Mouse (Mus musculus): ENCODE measurements around the gene Slc7a5. TPM values are rescaled to one million over a fixed set of nuclear protein-coding genes. Genes with fewer than 3 reads are reported as not detected.

Gene Slc7a5
- polyA plus RNA-seq, 1 experiment from 2014 or later = 11.6 TPM

DNA sequence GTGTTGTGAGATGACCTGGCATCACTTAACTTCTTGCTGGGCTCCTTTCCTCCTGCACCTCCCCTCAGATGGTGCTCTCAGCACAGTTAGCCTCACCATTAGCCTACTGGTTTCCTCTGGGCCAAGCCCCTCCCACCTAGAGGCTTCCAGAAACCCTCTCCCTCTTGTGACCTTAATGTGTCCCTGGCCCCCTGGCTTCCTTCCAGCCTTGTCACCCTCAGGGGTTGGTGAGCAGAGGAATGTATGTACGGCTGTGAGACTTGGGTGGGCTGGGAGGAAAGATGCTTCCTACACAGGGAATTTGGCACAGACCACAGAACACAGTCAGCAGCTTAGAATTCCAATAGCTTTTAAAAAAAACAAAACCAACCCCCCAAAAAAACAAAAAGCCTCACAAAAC is 26.7 kb downstream of the Slc7a5 start:
- H3K9me3 ChIP-seq (ENCODE audit: control insufficient read depth, low read length) = no peaks in the 10 kb centered on the region
- WGBS = 44% methylated on average over 1 of the region's 1 CpGs

DNA sequence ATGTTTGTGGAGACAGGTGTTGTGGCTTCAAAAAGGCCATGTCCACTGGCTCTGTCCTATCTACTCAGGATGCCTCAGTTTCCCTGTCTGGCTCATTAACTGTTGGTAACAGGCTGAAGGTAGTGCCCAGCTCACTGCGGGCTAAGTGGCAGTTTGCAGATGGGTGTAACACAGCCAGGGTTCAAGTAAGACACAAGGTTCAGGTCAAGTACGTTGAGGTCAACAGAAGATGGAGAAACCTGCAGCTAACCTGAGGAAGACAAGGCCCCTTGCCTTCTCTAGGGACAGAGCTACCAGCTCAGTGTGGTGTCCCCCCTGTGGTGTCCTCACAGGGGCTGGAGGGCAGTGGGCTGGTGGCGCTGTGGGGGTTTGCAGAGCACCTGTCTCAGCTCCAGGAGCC is 27.8 kb downstream of the Slc7a5 start:
- H3K36me3 ChIP-seq (ENCODE audit: control insufficient read depth, insufficient read depth, low read length) = peaks cover 3% of the 10 kb centered on the region; the same call in 1 of the 2 replicates
- no peak overlapping the region for H3K4me3 ChIP-seq (ENCODE audit: low read length)
- no peak overlapping the region for H3K27ac ChIP-seq (ENCODE audit: low read length)
- ATAC-seq = no peak
- 89% methylated on average over 3 of the region's 3 CpGs for WGBS
- H3K4me2 ChIP-seq (ENCODE audit: low read depth, low read length) = no peak overlapping the region
- H3K4me1 ChIP-seq (ENCODE audit: control insufficient read depth, insufficient read depth, low read length) = peaks cover 5% of the 10 kb centered on the region; the same call in 1 of the 2 replicates
- H3K9ac ChIP-seq (ENCODE audit: low read depth, low read length) = no peak overlapping the region
- no peaks in the 10 kb centered on the region for H3K9me3 ChIP-seq (ENCODE audit: control insufficient read depth, low read length)
- no peaks in the 10 kb centered on the region for H3K27me3 ChIP-seq (replicated peaks; ENCODE audit: control insufficient read depth, insufficient read depth, low read length)

More for the DNA sequence above, 26.7 kb downstream of the Slc7a5 start:
- no peak overlapping the region for H3K4me3 ChIP-seq (ENCODE audit: low read length)
- no peak overlapping the region for H3K27ac ChIP-seq (ENCODE audit: low read length)
- H3K27me3 ChIP-seq (replicated peaks; ENCODE audit: control insufficient read depth, insufficient read depth, low read length) = no peaks in the 10 kb centered on the region
- no peak overlapping the region for H3K4me2 ChIP-seq (ENCODE audit: low read depth, low read length)
- peaks cover 9% of the 10 kb centered on the region; the same call in 1 of the 2 replicates for H3K36me3 ChIP-seq (ENCODE audit: control insufficient read depth, insufficient read depth, low read length)
- H3K9ac ChIP-seq (ENCODE audit: low read depth, low read length) = no peak overlapping the region
- no peak for ATAC-seq
- no peaks in the 10 kb centered on the region for H3K4me1 ChIP-seq (ENCODE audit: control insufficient read depth, insufficient read depth, low read length)

DNA sequence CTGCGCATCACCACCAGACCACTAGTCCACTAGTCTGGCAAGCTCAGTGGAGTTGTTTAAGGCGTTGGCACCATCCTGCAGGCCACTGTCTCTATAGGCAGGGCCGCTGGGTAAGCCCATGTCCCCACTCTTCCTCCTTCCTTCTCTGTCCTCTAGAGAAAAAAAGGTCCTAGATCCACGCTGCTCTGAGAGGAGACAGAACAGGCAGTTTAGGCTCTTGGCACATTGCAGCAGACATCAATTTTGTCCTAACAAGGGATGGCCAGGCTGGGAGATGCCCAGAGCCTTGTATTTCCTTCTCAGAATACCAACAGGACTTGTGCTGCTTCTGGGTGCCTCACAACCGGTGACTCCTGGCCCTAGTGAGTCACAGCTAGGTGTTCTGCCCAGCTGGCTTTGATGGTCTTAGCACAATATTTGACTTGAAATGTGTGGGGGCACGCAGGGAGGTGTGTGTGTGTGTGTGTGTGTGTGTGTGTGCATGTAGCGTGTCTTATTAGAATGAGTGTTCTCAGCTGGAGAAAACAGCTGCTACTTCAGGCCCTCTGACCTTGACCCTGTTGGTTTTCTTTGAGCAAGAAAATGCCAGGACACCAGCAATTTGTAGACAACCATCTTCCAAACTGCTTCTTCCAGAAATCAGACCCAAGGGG is 29.5 kb downstream of the Slc7a5 start:
- 81% methylated on average over 7 of the region's 7 CpGs for WGBS
- H3K4me2 ChIP-seq (ENCODE audit: low read depth, low read length) = no peak overlapping the region
- ATAC-seq = no peak
- no peaks in the 10 kb centered on the region for H3K27me3 ChIP-seq (replicated peaks; ENCODE audit: control insufficient read depth, insufficient read depth, low read length)
- no peak overlapping the region for H3K9ac ChIP-seq (ENCODE audit: low read depth, low read length)
- no peak overlapping the region for H3K4me3 ChIP-seq (ENCODE audit: low read length)
- peaks cover 11% of the 10 kb centered on the region for H3K4me1 ChIP-seq (ENCODE audit: control insufficient read depth, insufficient read depth, low read length)
- H3K27ac ChIP-seq (ENCODE audit: low read length) = no peak overlapping the region
- no peaks in the 10 kb centered on the region for H3K36me3 ChIP-seq (ENCODE audit: control insufficient read depth, insufficient read depth, low read length)
- no peaks in the 10 kb centered on the region for H3K9me3 ChIP-seq (ENCODE audit: control insufficient read depth, low read length)

DNA sequence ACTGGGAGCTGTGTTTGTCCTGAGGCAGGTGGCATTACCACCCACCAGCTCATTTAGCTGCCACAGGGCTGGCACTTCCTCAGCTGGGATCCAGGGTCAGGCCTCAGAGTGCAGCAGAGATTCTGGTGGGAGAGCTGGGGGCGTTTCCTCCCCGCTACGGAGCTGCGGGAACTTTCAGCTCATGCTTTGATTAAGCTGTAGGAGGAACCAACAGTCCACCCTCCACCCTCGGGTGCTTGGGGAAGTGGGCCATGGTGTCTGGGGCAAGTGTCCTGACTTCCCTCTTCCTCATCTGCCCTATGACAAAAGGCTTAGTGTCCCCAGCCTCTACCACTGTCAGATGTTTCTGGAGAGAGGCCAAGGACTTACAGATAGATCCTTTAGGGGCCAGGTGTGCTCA is 30.3 kb downstream of the Slc7a5 start:
- no peak overlapping the region for H3K4me2 ChIP-seq (ENCODE audit: low read depth, low read length)
- H3K9ac ChIP-seq (ENCODE audit: low read depth, low read length) = no peak overlapping the region
- H3K4me1 ChIP-seq (ENCODE audit: control insufficient read depth, insufficient read depth, low read length) = peaks cover 16% of the 10 kb centered on the region
- no peak overlapping the region for H3K4me3 ChIP-seq (ENCODE audit: low read length)
- no peak overlapping the region for H3K27ac ChIP-seq (ENCODE audit: low read length)
- H3K27me3 ChIP-seq (replicated peaks; ENCODE audit: control insufficient read depth, insufficient read depth, low read length) = no peaks in the 10 kb centered on the region
- 69% methylated on average over 5 of the region's 5 CpGs for WGBS
- H3K9me3 ChIP-seq (ENCODE audit: control insufficient read depth, low read length) = no peaks in the 10 kb centered on the region
- no peaks in the 10 kb centered on the region for H3K36me3 ChIP-seq (ENCODE audit: control insufficient read depth, insufficient read depth, low read length)
- no peak for ATAC-seq

DNA sequence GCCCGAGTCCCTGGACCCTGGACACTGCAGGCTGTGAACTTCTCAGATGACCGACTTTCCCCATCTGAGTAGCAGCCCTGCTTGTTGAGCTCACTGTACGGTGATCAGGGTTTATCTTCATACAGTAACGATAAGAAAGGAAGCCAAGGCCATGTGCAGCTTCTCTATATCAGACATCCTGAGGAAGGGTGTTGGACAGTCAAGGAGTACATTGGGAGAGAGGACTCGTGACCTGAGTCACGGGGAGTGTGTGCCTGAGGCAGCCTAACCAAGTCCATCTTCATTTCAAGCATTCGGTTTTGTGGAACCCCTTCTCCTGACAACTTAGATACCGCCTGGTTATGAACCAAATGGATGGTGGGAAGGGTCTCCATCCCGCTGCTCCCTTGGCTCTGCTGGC is 32.0 kb downstream of the Slc7a5 start:
- H3K4me2 ChIP-seq (ENCODE audit: low read depth, low read length) = no peak overlapping the region
- WGBS = 73% methylated on average over 9 of the region's 9 CpGs
- H3K4me1 ChIP-seq (ENCODE audit: control insufficient read depth, insufficient read depth, low read length) = peaks cover 24% of the 10 kb centered on the region
- no peak for ATAC-seq
- no peak overlapping the region for H3K4me3 ChIP-seq (ENCODE audit: low read length)
- no peak overlapping the region for H3K9ac ChIP-seq (ENCODE audit: low read depth, low read length)
- H3K9me3 ChIP-seq (ENCODE audit: control insufficient read depth, low read length) = no peaks in the 10 kb centered on the region
- no peaks in the 10 kb centered on the region for H3K27me3 ChIP-seq (replicated peaks; ENCODE audit: control insufficient read depth, insufficient read depth, low read length)
- H3K27ac ChIP-seq (ENCODE audit: low read length) = no peak overlapping the region
- no peaks in the 10 kb centered on the region for H3K36me3 ChIP-seq (ENCODE audit: control insufficient read depth, insufficient read depth, low read length)

DNA sequence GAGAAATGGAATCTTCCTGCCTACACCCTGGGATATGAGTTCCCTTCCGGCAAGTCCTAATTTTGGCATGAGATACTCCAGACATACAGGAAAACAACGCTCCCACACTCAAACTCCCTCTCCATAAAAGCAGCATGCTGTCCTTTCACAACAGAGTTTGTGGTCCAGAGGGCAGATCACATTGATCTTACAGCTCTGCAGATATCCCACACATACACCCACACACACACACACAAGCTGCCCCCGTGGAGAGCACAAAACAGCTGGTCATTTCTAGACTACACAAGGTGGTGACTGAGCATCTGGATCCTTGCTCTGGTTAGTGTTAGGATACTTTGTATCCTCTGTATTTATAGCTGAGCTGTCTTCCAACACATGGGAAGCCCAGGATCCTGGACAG is 32.4 kb downstream of the Slc7a5 start:
- H3K27ac ChIP-seq (ENCODE audit: low read length) = no peak overlapping the region
- peaks cover 24% of the 10 kb centered on the region for H3K4me1 ChIP-seq (ENCODE audit: control insufficient read depth, insufficient read depth, low read length)
- H3K36me3 ChIP-seq (ENCODE audit: control insufficient read depth, insufficient read depth, low read length) = no peaks in the 10 kb centered on the region
- no peak overlapping the region for H3K9ac ChIP-seq (ENCODE audit: low read depth, low read length)
- 53% methylated on average over 3 of the region's 3 CpGs for WGBS
- no peak overlapping the region for H3K4me3 ChIP-seq (ENCODE audit: low read length)
- H3K9me3 ChIP-seq (ENCODE audit: control insufficient read depth, low read length) = no peaks in the 10 kb centered on the region
- H3K27me3 ChIP-seq (replicated peaks; ENCODE audit: control insufficient read depth, insufficient read depth, low read length) = no peaks in the 10 kb centered on the region
- ATAC-seq = no peak
- no peak overlapping the region for H3K4me2 ChIP-seq (ENCODE audit: low read depth, low read length)

DNA sequence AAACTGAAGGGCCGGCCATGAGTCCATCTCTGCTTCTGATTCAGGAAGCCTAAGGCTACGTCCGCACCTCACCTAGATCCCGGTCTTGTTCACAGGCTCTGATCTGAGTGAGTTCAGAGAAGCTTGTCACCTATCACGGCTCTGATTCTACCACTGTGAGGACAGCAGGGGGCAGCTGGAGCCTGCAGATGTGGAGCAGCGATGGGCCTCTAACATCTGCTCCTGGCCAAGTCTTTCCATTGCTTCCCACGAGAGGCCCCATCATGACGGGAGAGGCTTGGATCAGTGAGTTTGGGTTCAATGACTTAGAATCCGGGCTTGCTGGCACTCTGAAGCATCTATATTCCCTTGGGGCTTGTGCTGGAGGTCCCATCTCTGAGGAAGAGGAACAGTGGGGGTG is 33.5 kb downstream of the Slc7a5 start:
- Histone ChIP-seq H3K27me3 (replicated peaks; ENCODE audit: control insufficient read depth, insufficient read depth, low read length) (no peaks in the 10 kb centered on the region), H3K4me1 (ENCODE audit: control insufficient read depth, insufficient read depth, low read length) (peaks cover 24% of the 10 kb centered on the region), H3K27ac (ENCODE audit: low read length) (no peak overlapping the region), H3K36me3 (ENCODE audit: control insufficient read depth, insufficient read depth, low read length) (no peaks in the 10 kb centered on the region), H3K4me3 (ENCODE audit: low read length) (no peak overlapping the region), H3K4me2 (ENCODE audit: low read depth, low read length) (no peak overlapping the region), H3K9ac (ENCODE audit: low read depth, low read length) (no peak overlapping the region), H3K9me3 (ENCODE audit: control insufficient read depth, low read length) (no peaks in the 10 kb centered on the region)
- 48% methylated on average over 9 of the region's 9 CpGs for WGBS
- peak; percentile 40; the same call in 1 of the 2 replicates for ATAC-seq

DNA sequence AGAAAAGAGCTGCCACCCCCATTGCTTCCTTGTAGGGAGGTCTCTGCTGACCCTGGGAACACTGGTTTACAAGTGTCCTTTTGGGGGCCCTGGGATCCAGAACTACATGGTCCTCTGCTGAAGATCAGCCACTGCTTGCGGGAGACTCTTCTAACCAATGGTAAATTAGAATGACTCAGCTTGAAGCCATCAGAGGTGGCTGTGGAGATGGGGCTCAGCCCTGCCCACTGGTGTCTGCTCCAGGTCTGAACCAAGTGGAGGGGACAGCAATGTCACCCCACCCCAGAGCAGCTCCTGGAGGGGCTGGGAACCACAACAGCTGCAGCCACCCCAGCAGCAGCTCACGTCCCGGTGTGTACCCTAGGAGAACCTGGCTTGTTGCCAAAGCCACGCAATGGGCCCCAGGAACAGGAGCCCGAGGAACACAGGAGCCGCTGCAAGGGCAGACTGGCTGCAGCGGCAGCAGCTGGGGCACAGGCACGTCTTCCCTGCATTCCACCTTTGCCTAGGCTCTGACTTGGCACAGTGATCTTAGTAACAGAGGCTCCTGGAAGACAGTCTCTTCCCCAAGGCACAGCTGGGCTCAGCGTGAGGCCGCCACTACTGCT is 35.6 kb downstream of the Slc7a5 start:
- Histone ChIP-seq H3K4me3 (ENCODE audit: low read length) (no peak overlapping the region), H3K4me1 (ENCODE audit: control insufficient read depth, insufficient read depth, low read length) (peaks cover 24% of the 10 kb centered on the region), H3K4me2 (ENCODE audit: low read depth, low read length) (peak overlapping the region; percentile 32), H3K9ac (ENCODE audit: low read depth, low read length) (peak overlapping the region; percentile 55), H3K27me3 (replicated peaks; ENCODE audit: control insufficient read depth, insufficient read depth, low read length) (no peaks in the 10 kb centered on the region), H3K9me3 (ENCODE audit: control insufficient read depth, low read length) (no peaks in the 10 kb centered on the region), H3K27ac (ENCODE audit: low read length) (peak overlapping the region; percentile 51), H3K36me3 (ENCODE audit: control insufficient read depth, insufficient read depth, low read length) (no peaks in the 10 kb centered on the region)
- ATAC-seq = peak; percentile 82
- whole genome bisulfite sequencing = 18% methylated on average over 10 of the region's 10 CpGs

DNA sequence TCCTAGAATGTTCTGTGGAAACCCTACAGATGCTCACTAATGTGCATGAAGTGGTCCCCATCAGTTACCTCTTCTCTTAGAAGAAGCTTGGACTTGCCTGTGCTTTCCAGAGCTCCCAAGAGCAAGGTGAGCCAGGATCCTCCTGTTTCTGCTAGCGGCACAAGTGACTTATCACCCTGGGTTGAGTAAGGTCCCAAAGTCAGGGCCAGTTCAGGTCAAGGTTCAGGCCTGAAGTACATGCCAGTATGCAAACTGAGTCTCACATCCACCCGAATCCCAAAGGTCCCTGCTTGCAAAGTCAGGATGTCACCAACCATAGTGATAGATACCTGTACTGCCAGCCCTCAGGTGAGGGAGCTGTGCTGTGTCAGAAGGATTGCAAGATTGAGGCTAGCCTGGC is 37.3 kb downstream of the Slc7a5 start:
- 92% methylated on average over 2 of the region's 2 CpGs for WGBS

More for the DNA sequence above, 37.3 kb downstream of the Slc7a5 start:
- H3K9ac ChIP-seq (ENCODE audit: low read depth, low read length) = no peak overlapping the region
- H3K4me3 ChIP-seq (ENCODE audit: low read length) = no peak overlapping the region
- peaks cover 21% of the 10 kb centered on the region for H3K4me1 ChIP-seq (ENCODE audit: control insufficient read depth, insufficient read depth, low read length)
- H3K9me3 ChIP-seq (ENCODE audit: control insufficient read depth, low read length) = no peaks in the 10 kb centered on the region
- no peaks in the 10 kb centered on the region for H3K36me3 ChIP-seq (ENCODE audit: control insufficient read depth, insufficient read depth, low read length)
- no peak overlapping the region for H3K4me2 ChIP-seq (ENCODE audit: low read depth, low read length)
- no peaks in the 10 kb centered on the region for H3K27me3 ChIP-seq (replicated peaks; ENCODE audit: control insufficient read depth, insufficient read depth, low read length)
- no peak for ATAC-seq
- H3K27ac ChIP-seq (ENCODE audit: low read length) = no peak overlapping the region

Data from intestine, embryonic 16.5 days (tissue).